Mouse (Mus musculus): ENCODE data around the gene Etl4. TPM values are rescaled to one million over a fixed set of nuclear protein-coding genes. Genes with fewer than 3 reads are reported as not detected.

Etl4 gene
- total RNA-seq (2021): 10 to 100 TPM; 52.6 to 77.5 TPM
- long read RNA-seq, experiment 1, partial matches to known transcripts: 4 of 18 reads
- long read RNA-seq, experiment 1, other reads (novel, unspliced or antisense): 14 of 18 reads
- long read RNA-seq, experiment 2, partial matches to known transcripts: 5 of 15 reads
- long read RNA-seq, experiment 2, other reads (novel, unspliced or antisense): 9 of 15 reads

GRCm38 (mm10) chr2:19909171-19909899 is at the start of gene Etl4:
Gene Etl4, plus strand, starts transcription at chr2:19909780.
- no peak for DNase-seq (ENCODE audit: low spot score)

- no peak for DNase-seq (ENCODE audit: low spot score)
Measured at GRCm38 (mm10) chr2:19869167-19869566, 40.4 kb upstream of the Etl4 start.

- no peak for DNase-seq (ENCODE audit: low spot score)
Measured at GRCm38 (mm10) chr2:19871881-19872280, 37.7 kb upstream of the Etl4 start.

GRCm38 (mm10) chr2:19890875-19891274 is 18.7 kb upstream of the Etl4 start:
- DNase-seq (ENCODE audit: low spot score): no peak

GRCm38 (mm10) chr2:19909900-19910780 is 560 bp downstream of the Etl4 start:
- DNase-seq (ENCODE audit: low spot score): no peak

GRCm38 (mm10) chr2:19910781-19911175 is 1.2 kb downstream of the Etl4 start:
- no peak for DNase-seq (ENCODE audit: low spot score)

GRCm38 (mm10) chr2:19919190-19919589 is 9.6 kb downstream of the Etl4 start:
- peak; percentile 51 for DNase-seq (ENCODE audit: low spot score)

- no peak for DNase-seq (ENCODE audit: low spot score)
Measured at GRCm38 (mm10) chr2:19930009-19930408, 20.4 kb downstream of the Etl4 start.

GRCm38 (mm10) chr2:19933836-19934235 is 24.3 kb downstream of the Etl4 start:
- DNase-seq (ENCODE audit: low spot score): no peak

GRCm38 (mm10) chr2:19945205-19945604 is 35.6 kb downstream of the Etl4 start:
- DNase-seq (ENCODE audit: low spot score): no peak

GRCm38 (mm10) chr2:19953028-19953427 is 43.4 kb downstream of the Etl4 start:
- DNase-seq (ENCODE audit: low spot score): no peak

GRCm38 (mm10) chr2:19966445-19966844 is 56.9 kb downstream of the Etl4 start:
- DNase-seq (ENCODE audit: low spot score): no peak

GRCm38 (mm10) chr2:20037671-20038070 is 128.1 kb downstream of the Etl4 start:
- no peak for DNase-seq (ENCODE audit: low spot score)

GRCm38 (mm10) chr2:20072377-20072776 is 162.8 kb downstream of the Etl4 start:
- DNase-seq (ENCODE audit: low spot score): no peak

GRCm38 (mm10) chr2:20076118-20076796 is 166.7 kb downstream of the Etl4 start:
- DNase-seq (ENCODE audit: low spot score): no peak

GRCm38 (mm10) chr2:20084781-20085180 is 175.2 kb downstream of the Etl4 start:
- DNase-seq (ENCODE audit: low spot score): no peak

GRCm38 (mm10) chr2:20105456-20105855 is 195.9 kb downstream of the Etl4 start:
- no peak for DNase-seq (ENCODE audit: low spot score)

- no peak for DNase-seq (ENCODE audit: low spot score)
Measured at GRCm38 (mm10) chr2:20111703-20112102, 202.1 kb downstream of the Etl4 start.

- DNase-seq (ENCODE audit: low spot score): no peak
Measured at GRCm38 (mm10) chr2:20125914-20126313, 216.3 kb downstream of the Etl4 start.

- DNase-seq (ENCODE audit: low spot score): no peak
Measured at GRCm38 (mm10) chr2:20131792-20132191, 222.2 kb downstream of the Etl4 start.

GRCm38 (mm10) chr2:20138426-20138825 is 228.8 kb downstream of the Etl4 start:
- no peak for DNase-seq (ENCODE audit: low spot score)

GRCm38 (mm10) chr2:20145368-20145767 is 235.8 kb downstream of the Etl4 start:
- DNase-seq (ENCODE audit: low spot score): no peak
